Mouse (Mus musculus) cerebellum, adult 2 months (tissue): ENCODE measurements around the gene Plscr1.

Experiments used
- CTCF ChIP-seq: fragments of 200-500 bp; IDR thresholded peaks from 2 replicates; pipeline ENCODE4 v1.5.1; 2011; ENCODE audit warnings: low read depth, mild to moderate bottlenecking, control low read depth, low read length, moderate library complexity, borderline replicate concordance; ENCODE audit not compliant: insufficient read depth
- POLR2A ChIP-seq: fragments of 200-500 bp; IDR thresholded peaks from 2 replicates; pipeline ENCODE4 v1.6.1; 2011; ENCODE audit warnings: low read length, control low read depth, borderline replicate concordance; ENCODE audit not compliant: insufficient read depth

- TF ChIP-seq CTCF, result no peak
- TF ChIP-seq POLR2A, result no peak
Observed at GRCm38 (mm10) chr9:92221480-92221879, 28.1 kb upstream of the Plscr1 start.
